Mouse (Mus musculus) intestine, embryonic 15.5 days (tissue): Measurements from ENCODE around the gene Mindy3. TPM values are rescaled to one million over a fixed set of nuclear protein-coding genes. Genes with fewer than 3 reads are reported as not detected.

Source experiments
- polyA plus RNA-seq: library from polyadenylated mRNA; unstranded; fragments of >200 nt; fragmentation: Nextera tagmentation; extraction: Ambion mirVana; gene quantifications from 2 replicates; pipeline ENCODE4 v1.2.1, GENCODE M21; 2015

The Mindy3 gene
- polyA plus RNA-seq, 1 experiment from 2014 or later, result 25.0 TPM

Other genes starting within 250 kb of the Mindy3 start
- 12.2 and 14.5 TPM in 2 replicates for gene Itga8, start 117.5 kb downstream of the Mindy3 start, polyA plus RNA-seq